Mouse (Mus musculus) midbrain, embryonic 16.5 days (tissue): ENCODE measurements at regions not wholly inside any gene's neighbourhood (a gene's known extent, or its start where the extent isn't known, plus 50 kb on each side); places are given as distances from the start of the nearest gene placed in this dataset.

Experiments used
- ATAC-seq: fragments of 200-750 bp; cut with Nextera tagmentation; 2 replicates; pipeline ENCODE4 v1.8.0; 2017; ENCODE audit warnings: moderate TSS enrichment
- H3K27ac ChIP-seq: fragments of 300-500 bp; sonication (generic); 2 replicates; pipeline ENCODE4 v1.5.1; 2014; ENCODE audit warnings: mild to moderate bottlenecking, low read length, mixed read lengths
- H3K27me3 ChIP-seq: fragments of 300-500 bp; sonication (generic); 2 replicates; pipeline ENCODE4 v1.6.1; 2014; ENCODE audit warnings: low read depth, low read length, mixed read lengths; ENCODE audit not compliant: control insufficient read depth, insufficient read depth
- H3K36me3 ChIP-seq: fragments of 300-500 bp; sonication (generic); 2 replicates; pipeline ENCODE4 v1.6.1; 2014; ENCODE audit warnings: mild to moderate bottlenecking, low read length, moderate library complexity, mixed read lengths; ENCODE audit not compliant: control insufficient read depth, insufficient read depth
- H3K4me1 ChIP-seq: fragments of 300-500 bp; sonication (generic); 2 replicates; pipeline ENCODE4 v1.6.1; 2014; ENCODE audit warnings: mild to moderate bottlenecking, low read length, mixed read lengths; ENCODE audit not compliant: control insufficient read depth, insufficient read depth
- H3K4me2 ChIP-seq: fragments of 300-500 bp; sonication (generic); 2 replicates; pipeline ENCODE4 v1.6.1; 2014; ENCODE audit warnings: mild to moderate bottlenecking, low read length, mixed read lengths
- H3K4me3 ChIP-seq: fragments of 300-500 bp; sonication (generic); 2 replicates; pipeline ENCODE4 v1.5.1; 2014; ENCODE audit warnings: low read depth, mild to moderate bottlenecking, low read length, moderate library complexity, mixed read lengths
- H3K9ac ChIP-seq: fragments of 300-500 bp; sonication (generic); 2 replicates; pipeline ENCODE4 v1.6.1; 2014; ENCODE audit warnings: low read depth, low read length, mixed read lengths
- H3K9me3 ChIP-seq: fragments of 300-500 bp; sonication (generic); replicated peaks from 2 replicates; pipeline ENCODE4 v1.6.1; 2014; ENCODE audit warnings: mild to moderate bottlenecking, low read length, mixed read lengths; ENCODE audit not compliant: control insufficient read depth, poor library complexity, severe bottlenecking
- WGBS: fragments of 180-500 bp; shearing (Covaris S2); extraction: QIAGEN DNeasy Blood & Tissue Kit; methylation state at CpG from one replicate; pipeline ENCODE4 v1.1.7; 2014; 5-methylcytosine and 5-hydroxymethylcytosine counted together

- Histone ChIP-seq H3K4me3 (no peak overlapping the region), H3K4me1 (no peaks in the 10 kb centered on the region), H3K4me2 (no peak overlapping the region), H3K27ac (no peak overlapping the region), H3K9me3 (no peaks in the 10 kb centered on the region), H3K27me3 (no peaks in the 10 kb centered on the region), H3K36me3 (no peaks in the 10 kb centered on the region), H3K9ac (no peak overlapping the region)
- 91% methylated on average over 15 of the region's 15 CpGs for WGBS
- ATAC-seq, result no peak
These were observed 961.4 kb downstream of the Mat2b start for GRCm38 (mm10) chr11:39733434-39734076.

GRCm38 (mm10) chr11:39723621-39724020, 971.4 kb downstream of the Mat2b start:
- no peaks in the 10 kb centered on the region for H3K4me1 ChIP-seq
- H3K27ac ChIP-seq, result no peak overlapping the region
- no peaks in the 10 kb centered on the region; the same call in 1 of the 2 replicates for H3K9me3 ChIP-seq
- no peak for ATAC-seq
- no peaks in the 10 kb centered on the region for H3K36me3 ChIP-seq
- no peak overlapping the region for H3K9ac ChIP-seq
- no peak overlapping the region for H3K4me3 ChIP-seq
- H3K27me3 ChIP-seq, result no peaks in the 10 kb centered on the region
- H3K4me2 ChIP-seq, result no peak overlapping the region

- ATAC-seq, result no peak
- Histone ChIP-seq H3K4me1 (no peaks in the 10 kb centered on the region), H3K36me3 (no peaks in the 10 kb centered on the region), H3K9ac (no peak overlapping the region), H3K27ac (no peak overlapping the region), H3K4me2 (no peak overlapping the region), H3K4me3 (no peak overlapping the region), H3K9me3 (no peaks in the 10 kb centered on the region), H3K27me3 (no peaks in the 10 kb centered on the region)
- WGBS, result 81% methylated on average over 2 of the region's 2 CpGs
These were observed 1016.5 kb downstream of the Mat2b start for GRCm38 (mm10) chr11:39678521-39678920.

DNA sequence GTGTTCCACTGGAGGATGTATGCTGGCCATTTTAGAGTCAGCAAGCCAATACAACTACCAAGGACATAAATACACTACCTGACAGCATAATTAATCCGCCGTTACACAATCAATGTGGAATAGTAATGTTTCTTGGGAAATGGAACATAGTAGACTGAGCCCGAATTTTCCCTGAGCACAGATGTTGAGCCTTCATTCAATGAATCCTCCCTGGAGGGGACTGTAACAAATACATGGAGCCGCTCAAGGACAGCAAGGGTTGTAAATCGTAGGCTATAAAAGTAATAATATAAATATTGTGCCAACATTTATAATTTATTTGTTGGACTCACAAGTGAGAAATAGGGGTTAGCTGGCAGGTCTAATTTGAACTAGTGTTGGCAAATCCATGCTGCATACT, 1041.4 kb downstream of the Mat2b start:
- no peaks in the 10 kb centered on the region for H3K9me3 ChIP-seq
- no peaks in the 10 kb centered on the region for H3K27me3 ChIP-seq
- ATAC-seq, result no peak
- no peak overlapping the region for H3K4me3 ChIP-seq
- H3K27ac ChIP-seq, result no peak overlapping the region
- H3K4me2 ChIP-seq, result no peak overlapping the region
- 86% methylated on average over 5 of the region's 5 CpGs for WGBS
- no peaks in the 10 kb centered on the region for H3K36me3 ChIP-seq
- H3K9ac ChIP-seq, result no peak overlapping the region
- H3K4me1 ChIP-seq, result no peaks in the 10 kb centered on the region

DNA sequence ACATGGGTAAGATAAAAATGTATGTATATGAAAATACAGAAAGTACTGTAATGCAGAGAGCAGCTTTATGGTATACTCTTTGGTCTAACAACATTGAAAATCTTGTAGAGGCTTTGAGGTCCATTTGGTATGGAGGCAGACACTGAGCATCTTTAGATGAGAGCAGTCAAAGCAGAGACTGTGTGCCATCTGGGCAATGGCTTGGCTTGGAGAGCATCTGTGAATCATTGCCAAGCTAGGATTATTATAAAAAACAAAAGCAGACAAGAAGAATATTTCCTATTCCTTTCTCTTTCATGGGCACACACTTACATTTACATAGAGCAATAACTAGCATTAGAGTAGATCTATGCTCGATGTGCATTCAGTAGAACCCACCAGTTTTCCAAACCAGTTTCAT, 1075.6 kb downstream of the Mat2b start:
- no peak overlapping the region for H3K9ac ChIP-seq
- no peaks in the 10 kb centered on the region for H3K36me3 ChIP-seq
- 92% methylated on average over 1 of the region's 1 CpGs for WGBS
- no peaks in the 10 kb centered on the region for H3K27me3 ChIP-seq
- no peaks in the 10 kb centered on the region for H3K4me1 ChIP-seq
- no peak overlapping the region for H3K4me3 ChIP-seq
- ATAC-seq, result no peak
- no peak overlapping the region for H3K27ac ChIP-seq
- no peak overlapping the region for H3K4me2 ChIP-seq
- no peaks in the 10 kb centered on the region for H3K9me3 ChIP-seq

GRCm38 (mm10) chr11:39615843-39616242, 1079.2 kb downstream of the Mat2b start:
- Histone ChIP-seq H3K36me3 (no peaks in the 10 kb centered on the region), H3K4me3 (no peak overlapping the region), H3K27me3 (no peaks in the 10 kb centered on the region), H3K27ac (no peak overlapping the region), H3K9me3 (no peaks in the 10 kb centered on the region), H3K4me1 (no peaks in the 10 kb centered on the region), H3K9ac (no peak overlapping the region), H3K4me2 (no peak overlapping the region)
- 88% methylated on average over 3 of the region's 3 CpGs for WGBS
- no peak for ATAC-seq

DNA sequence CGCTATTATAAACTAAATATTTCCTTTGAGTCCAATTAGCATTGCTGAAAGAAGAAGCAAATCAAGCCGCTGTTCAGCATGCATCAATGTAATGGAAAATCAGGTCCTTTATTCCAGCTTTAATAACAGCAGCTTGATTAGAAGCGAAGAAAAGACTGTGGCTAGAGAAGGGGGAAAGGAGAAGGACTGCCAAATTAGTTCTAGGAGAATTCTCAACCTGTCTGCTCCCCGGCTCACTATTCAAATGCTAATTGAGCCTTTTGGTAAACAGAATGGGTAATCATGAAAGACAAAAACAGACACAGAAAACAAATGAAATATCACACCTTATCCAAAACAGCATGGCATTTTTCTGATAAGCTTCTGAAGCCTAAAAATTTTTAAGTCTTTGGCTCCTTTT, 1098.5 kb downstream of the Mat2b start:
- peak; percentile 71; the same call in 1 of the 2 replicates for ATAC-seq
- Histone ChIP-seq H3K36me3 (no peaks in the 10 kb centered on the region), H3K9me3 (no peaks in the 10 kb centered on the region), H3K27ac (peak overlapping the region; percentile 37; the same call in 1 of the 2 replicates), H3K4me2 (no peak overlapping the region), H3K27me3 (no peaks in the 10 kb centered on the region), H3K9ac (no peak overlapping the region), H3K4me3 (no peak overlapping the region), H3K4me1 (peaks cover 2% of the 10 kb centered on the region; the same call in 1 of the 2 replicates)
- WGBS, result 8% methylated on average over 4 of the region's 4 CpGs

DNA sequence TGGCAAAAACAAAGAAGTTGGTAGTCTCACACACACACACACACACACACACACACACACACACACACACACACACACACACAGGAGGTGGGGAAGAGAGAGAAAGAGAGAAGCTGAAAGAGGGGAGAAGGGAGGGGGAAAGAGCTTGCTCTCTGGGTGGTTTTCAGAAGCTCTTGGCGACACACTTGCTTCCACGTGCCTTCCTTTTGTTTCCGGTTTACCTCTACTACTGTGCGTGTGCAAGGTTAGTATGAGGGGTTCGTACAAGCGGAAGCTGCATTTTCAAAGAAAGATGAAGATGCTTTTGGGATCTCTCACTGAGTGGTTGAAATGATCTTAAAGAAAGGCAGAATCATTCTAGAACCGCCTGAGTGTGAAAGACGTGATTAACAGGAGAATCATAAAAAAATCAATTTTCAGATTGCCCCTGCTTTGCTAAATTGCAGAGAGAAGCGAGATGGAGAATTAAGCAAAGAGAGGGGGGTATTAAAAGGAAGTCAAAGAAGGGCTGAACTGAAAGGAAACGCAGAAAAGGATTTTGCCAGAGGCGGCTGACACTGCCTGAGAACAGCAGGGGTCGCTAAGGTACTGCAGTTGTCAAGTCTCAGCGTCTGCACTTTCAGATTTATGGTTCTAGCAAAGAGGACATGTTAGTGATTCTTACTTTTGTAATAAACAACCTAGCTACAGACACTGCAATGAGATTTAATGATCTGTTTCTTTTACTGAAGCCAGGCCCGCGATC, 1106.2 kb downstream of the Mat2b start:
- H3K4me2 ChIP-seq, result peak overlapping the region; percentile 17
- H3K9me3 ChIP-seq, result no peaks in the 10 kb centered on the region
- H3K27me3 ChIP-seq, result no peaks in the 10 kb centered on the region

DNA sequence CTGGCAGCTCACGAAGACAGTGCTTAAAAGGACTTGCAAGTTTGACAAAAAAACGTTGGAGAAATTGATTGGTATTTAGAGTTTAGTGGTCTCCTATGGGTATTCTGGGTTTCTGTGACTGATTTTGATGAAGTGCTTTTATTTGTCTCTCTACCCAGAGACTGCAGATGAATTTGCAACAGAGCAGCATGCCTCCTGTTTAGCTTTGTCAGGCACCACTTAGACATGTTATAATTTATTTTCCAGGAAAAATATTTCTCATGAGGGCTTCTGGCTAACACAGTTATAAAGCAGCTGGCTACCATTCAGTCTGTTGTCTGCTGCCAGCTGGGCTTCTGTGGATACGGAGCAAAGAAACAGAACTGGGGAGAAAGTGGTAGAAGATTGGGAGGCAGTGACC, 1136.7 kb downstream of the Mat2b start:
- Histone ChIP-seq H3K27ac (no peak overlapping the region), H3K9ac (no peak overlapping the region), H3K27me3 (no peaks in the 10 kb centered on the region), H3K4me2 (no peak overlapping the region), H3K4me1 (no peaks in the 10 kb centered on the region), H3K9me3 (no peaks in the 10 kb centered on the region), H3K36me3 (no peaks in the 10 kb centered on the region), H3K4me3 (no peak overlapping the region)
- WGBS, result 44% methylated on average over 3 of the region's 3 CpGs
- no peak for ATAC-seq

More for the DNA sequence above, 1106.2 kb downstream of the Mat2b start:
- WGBS, result 9% methylated on average over 15 of the region's 15 CpGs
- 0 out of 2 replicates have a peak, but pooled peaks cover 2% of the 10 kb centered on the region for H3K4me1 ChIP-seq
- no peaks in the 10 kb centered on the region for H3K36me3 ChIP-seq
- H3K9ac ChIP-seq, result peak overlapping the region; percentile 45; the same call in 1 of the 2 replicates
- H3K27ac ChIP-seq, result peak overlapping the region; percentile 47
- no peak overlapping the region for H3K4me3 ChIP-seq
- peak; percentile 81 for ATAC-seq
